Mouse (Mus musculus) stomach, postnatal 0 days (tissue): ENCODE data around the gene Zc3hav1.
"Not testable (repeated sequence)": the region's sequence is repeated elsewhere in the genome, so short reads cannot be mapped to it uniquely, and the experiment has no call there.

Experiments
- CTCF ChIP-seq: IDR thresholded peaks from 2 replicates; pipeline ENCODE4 v1.5.1; 2016; ENCODE audit warnings: antibody characterized with exemption, low read depth, mild to moderate bottlenecking, moderate library complexity
- EP300 ChIP-seq: optimal IDR thresholded peaks from 2 replicates; pipeline ENCODE3; 2016; ENCODE audit warnings: antibody characterized with exemption

DNA sequence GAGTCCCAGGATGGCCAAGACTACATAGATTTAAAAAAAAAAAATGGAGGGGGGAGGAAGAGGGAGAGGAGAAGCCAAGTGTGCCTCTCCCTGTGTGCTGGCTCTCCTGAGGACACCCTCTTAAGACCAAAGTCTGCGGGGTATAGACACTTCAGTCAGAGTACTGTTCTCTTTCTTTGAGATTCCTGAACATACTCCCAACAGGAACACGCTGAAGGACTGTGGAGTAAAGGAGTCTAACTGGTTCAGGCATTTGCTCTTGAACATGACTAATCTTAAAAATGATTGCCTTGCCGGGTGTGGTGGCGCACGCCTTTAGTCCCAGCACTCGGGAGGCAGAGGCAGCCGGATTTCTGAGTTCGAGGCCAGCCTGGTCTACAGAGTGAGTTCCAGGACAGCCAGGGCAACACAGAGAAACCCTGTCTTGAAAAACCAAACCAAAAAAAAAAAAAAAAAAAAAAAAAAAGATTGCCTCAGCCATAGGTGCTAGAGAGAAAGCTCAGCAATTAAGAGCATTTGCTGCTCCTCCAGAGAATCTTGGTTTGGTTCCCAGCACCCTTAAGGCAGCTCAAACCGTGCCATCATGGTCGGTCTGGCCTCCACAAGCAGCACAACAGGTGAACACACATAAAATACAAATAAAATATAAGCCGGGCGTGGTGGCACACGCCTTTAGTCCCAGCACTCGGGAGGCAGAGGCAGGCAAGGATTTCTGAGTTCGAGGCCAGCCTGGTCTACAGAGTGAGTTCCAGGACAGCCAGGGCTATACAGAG lies 2.4 kb upstream of the Zc3hav1 start:
- not testable (repeated sequence) for TF ChIP-seq CTCF, EP300
